Mouse (Mus musculus) ovary, adult 18-20 months (tissue): ENCODE data around the gene Rufy1.

ENCODE experiments used
- DNase-seq: peaks from one replicate; pipeline ENCODE4 v3.0.0; 2022; ENCODE audit warnings: low spot score, mixed read lengths

Gene Rufy1

DNA sequence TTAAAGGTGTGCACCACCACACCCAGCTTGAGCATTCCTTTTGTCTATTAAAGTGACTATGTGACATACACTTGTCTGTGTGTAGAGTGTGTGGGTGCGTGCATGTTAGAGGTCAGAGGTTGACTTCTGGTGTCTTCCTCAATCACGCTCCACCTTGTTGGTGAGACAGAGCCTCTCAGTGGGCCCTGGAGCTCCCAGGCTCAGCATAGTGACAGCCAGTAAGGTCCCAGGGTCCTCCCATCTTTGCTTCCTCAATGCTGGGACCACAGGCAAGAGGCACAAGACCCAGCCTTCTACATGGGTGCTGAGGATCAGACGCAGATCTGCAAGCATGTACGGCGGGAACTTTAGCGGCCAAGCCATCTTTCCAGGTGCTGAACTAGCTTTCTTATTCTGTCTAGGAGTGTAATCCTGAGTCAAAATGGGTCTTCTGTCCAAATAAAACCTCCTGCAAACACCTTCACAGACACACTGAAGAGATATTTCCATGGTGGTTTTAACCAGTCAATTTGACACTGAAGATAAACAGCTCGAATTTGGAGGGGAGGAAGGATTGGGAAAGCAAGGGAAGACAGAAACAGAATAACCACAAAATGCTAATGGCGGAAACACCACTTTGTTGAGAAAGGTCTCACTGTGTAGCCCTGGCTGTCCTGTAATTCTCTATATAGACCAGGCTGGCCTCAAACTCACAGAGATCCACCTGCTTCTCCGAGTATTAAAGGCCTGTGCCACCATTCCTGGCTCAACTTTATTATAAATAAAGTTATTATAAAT lies 84.5 kb downstream of the Rufy1 start:
- no peak for DNase-seq

DNA sequence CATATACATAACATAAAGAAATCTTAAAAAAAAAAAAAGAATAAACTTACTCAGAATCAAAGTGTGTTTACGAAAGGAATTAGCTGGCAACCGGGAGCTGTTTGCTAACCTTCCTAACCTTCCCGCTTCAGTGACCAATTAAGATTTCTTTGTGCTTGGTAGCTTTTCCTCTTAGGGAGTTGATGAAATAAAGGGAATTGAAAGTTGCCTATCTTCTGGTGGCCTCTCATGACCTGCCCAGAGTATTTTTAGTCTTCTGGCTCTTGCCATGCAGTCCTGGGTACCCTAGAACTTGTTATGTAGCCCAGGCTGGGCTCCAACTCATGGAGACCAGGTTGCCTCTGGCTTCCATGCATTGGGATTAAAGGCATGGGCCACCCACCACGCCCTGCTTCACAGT lies 85.4 kb downstream of the Rufy1 start:
- DNase-seq, result no peak
